Mouse (Mus musculus): Measurements from ENCODE around the gene Zfp775. TPM values are rescaled to one million over a fixed set of nuclear protein-coding genes. Genes with fewer than 3 reads are reported as not detected.
A peak's percentile ranks its signal among the peaks of the same experiment; 100 is the strongest.
"Not testable (repeated sequence)": the region's sequence is repeated elsewhere in the genome, so short reads cannot be mapped to it uniquely, and the experiment has no call there.

Gene Zfp775
- total RNA-seq, 2 experiments from 2014 or later, result 5.8 to 5.9 TPM

DNA sequence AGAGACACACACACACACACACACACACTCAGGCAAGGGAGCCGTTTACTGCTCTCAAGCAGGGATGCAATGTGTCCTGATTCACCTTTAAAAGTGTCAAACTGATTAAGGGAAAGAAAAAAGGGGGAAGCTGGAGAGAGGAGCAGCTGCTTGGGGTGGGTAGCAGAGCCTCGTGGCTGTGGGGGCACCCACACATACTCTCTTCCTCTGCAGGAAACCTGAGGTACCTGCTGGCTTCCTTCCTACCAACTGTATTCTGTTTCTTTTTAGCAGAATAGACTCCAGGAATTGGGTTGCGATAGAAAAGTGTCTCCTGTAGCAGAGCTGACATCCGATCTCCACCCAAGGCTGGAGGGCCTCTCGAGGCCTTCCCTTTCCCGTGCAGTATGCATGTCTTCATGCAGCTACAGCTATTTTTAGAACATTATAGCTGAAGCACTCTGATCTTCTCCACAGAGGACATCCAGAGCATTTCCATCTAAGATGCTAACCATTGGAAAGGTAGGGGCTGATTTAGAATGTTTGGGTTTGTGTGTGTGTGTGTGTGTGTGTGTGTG is 12.6 kb upstream of the Zfp775 start, which contains the start of gene Gm45021:
Gene Gm45021, plus strand, starts transcription at position 417 of the 557 bp plus-strand sequence.
- DNase-seq, result no peak
- intact Hi-C loops (cut with DNase I), result no loop called here

DNA sequence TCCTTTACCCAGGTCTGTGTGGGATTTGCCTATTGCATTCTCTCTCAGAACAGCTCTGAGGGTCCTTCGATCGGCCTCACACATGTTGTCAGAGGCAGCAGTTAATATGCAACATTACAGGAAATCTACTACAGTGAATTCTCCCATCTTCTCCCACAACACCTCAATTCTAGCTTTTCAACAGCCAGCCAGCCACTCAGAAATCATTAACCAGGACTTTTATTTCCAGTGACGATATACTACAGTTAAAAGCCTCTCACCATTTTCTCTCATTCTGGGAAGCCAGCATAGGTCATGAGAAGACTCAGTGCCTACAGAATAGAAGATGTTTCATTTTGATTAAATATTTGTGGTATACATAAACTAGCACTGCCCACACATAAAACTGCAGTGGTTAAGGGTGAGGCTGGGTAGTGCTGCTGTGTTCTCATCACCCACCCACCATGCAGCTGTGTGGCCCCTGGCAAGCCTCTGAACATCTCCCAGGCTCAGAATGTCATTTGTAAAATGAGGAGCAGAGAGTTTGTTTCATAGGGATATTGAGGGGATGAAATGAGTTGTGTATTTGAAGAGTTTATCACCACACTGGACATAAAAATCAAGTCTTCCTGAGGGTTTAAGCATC is 10.5 kb upstream of the Zfp775 start:
- intact Hi-C loops (cut with DNase I), result no loop called here
- DNase-seq, result no peak

DNA sequence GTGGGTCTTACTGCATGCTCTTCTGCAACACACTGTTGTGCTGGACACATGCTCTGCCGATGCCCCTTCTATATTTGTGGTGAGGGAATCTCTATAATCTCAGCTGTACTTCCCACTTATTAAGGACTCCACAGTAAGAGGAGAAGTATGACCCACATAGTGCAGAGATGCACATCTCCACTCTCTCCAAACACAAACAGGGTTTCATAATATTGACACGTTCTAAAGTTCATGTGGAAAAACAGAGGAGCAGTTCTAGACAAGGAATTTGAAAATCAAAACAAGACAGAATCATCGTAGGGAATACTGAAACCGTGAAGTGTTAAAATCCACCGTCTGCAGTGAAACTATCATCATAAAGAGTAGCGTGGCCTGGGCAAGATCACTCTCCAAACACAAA is 10.0 kb upstream of the Zfp775 start:
- intact Hi-C loops (cut with DNase I), result no loop called here
- no peak for DNase-seq

DNA sequence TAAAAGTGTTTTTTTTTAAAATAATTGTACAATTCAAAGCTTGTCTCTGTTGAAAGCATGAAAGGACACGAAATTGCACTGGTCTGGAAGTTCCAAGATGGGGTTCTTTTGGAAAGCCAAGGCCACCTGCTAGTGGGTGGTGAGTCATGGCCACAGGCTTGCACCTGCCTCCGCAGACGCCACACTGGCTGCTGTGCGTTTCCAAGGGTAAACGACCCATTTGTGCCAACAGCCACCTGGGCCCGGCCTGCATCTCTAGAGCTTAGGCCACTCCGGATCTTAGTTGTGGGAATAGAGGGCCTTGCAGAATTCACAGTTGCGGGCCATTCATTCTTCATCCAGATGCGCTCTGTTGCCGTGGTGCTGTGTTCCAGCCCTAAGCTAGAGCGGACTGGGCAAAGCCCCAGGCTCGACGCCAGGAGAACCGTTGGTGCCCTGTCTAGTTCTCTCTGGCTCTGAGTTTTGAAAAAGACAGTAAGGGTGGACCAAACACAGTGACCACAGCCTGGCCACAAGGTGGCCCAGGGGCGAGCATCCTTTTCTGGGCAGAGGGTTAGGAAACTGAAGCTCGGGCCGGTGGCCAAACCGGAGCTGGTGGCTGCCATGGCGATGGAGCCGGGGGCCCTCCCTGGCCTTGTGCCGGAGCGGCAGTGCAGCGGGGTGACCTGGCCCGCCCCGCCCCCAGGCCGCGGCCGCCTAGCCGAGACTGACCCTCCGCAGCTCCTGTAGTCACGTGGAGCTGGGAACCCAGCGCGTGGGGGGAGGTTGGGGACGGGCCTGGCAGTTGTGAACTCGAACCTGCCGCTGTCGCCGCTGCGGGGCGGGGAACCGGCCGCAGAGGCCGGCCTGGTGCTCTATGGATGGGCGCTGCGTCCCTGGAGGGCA is 8.5 kb upstream of the Zfp775 start, which contains the start of the genes Repin1 and Gm44965:
Gene Repin1, plus strand, starts transcription at position 726 of the 885 bp plus-strand sequence.
Gene Gm44965, plus strand, starts transcription at position 784 of the 885 bp plus-strand sequence.
- peak; percentile 96 to 97 for DNase-seq
- intact Hi-C loops (cut with DNase I), result no loop called here

DNA sequence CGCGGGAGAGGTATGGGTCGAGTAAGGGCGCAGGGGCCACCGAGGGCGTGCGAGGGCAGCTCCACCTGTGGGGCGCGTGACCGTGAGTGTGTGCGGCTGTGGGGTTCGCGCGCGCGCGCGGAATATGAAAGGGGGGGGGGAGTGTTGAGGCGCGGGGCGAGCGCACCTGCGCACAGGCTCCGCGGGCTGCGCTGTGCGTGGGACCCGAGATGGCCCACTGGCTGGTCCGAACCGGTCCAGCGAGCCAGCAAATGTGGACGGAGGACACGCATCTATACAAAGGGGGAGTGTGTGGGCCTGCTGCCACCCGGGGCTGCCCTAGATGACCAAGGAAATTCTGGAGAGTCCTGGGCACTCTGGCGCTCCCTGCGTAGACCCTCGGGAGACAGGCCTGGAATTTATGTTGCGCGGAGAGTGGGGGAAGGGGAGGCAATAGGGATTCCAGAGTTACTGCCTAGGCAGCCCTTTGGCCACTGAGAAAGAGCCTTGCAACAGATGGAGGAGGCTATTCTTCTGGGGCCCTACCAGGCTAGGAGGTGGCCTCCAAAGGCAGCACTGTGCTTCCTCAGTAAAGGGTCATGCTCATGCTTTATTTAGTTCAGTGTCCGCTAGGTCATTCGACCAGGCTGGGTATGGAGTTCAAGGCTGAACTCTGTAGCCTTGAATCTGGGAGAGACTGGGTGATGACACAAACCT is 7.7 kb upstream of the Zfp775 start:
- intact Hi-C loops (cut with DNase I), result no loop called here
- peak; percentile 60 to 71 for DNase-seq

DNA sequence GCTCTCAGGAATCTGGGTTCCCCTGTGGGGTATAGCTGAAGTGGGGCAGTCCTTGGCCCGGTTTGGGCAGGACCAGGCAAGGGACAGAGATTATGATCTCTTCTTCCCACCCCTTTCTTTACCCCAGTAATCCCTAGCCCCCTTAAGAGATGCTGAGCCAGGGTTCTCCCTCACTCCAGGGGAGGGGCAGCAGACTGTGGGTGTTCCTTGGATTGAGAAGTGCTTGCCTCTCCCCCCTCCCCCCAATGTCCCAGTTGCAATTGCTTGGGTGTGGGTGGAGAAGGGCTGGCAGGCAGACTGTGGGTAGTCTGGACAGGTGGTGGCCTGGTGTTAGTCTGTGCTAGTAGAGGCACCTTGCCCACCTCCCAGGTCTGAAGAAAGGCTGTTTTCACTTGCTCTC is 6.6 kb upstream of the Zfp775 start:
- intact Hi-C loops (cut with DNase I), result no loop called here
- DNase-seq, result no peak

DNA sequence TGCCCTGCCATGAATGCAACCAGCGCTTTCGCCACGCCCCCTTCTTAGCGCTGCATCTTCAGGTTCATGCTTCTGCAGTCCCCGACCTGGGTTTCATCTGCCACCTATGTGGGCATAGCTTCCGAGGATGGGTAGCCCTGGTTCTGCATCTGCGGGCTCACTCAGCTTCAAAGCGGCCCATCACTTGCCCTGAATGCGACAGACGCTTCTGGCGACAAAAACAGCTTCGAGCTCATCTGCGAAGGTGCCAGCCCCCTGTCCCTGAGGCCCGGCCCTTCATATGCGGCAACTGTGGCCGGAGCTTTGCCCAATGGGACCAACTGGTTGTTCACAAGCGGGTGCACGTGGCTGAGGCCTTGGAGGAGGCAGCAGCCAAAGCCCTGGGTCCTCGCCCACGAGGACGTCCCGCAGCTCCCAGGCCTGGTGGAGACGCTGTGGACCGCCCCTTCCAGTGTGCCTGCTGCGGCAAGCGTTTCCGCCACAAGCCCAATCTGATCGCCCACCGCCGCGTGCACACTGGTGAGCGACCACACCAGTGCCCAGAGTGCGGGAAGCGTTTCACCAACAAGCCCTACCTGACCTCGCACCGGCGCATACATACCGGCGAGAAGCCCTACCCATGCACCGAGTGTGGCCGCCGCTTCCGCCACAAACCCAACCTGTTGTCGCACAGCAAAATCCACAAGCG is 5.2 kb upstream of the Zfp775 start:
- no peak for DNase-seq
- intact Hi-C loops (cut with DNase I), result no loop called here

DNA sequence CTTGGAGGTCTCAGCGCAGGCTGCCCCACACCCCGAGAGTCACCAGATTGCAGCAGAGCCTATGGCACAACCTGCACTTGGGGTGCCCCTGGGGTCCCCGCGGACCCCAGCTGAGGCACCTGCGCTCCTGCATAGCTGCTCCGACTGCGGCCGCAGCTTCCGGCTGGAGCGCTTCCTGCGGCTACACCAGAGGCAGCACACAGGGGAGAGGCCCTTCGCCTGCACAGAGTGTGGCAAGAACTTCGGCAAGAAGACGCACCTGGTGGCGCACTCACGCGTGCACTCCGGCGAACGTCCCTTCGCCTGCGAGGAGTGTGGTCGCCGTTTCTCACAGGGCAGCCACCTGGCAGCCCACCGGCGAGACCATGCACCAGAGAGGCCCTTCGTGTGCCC is 4.6 kb upstream of the Zfp775 start:
- no peak for DNase-seq
- intact Hi-C loops (cut with DNase I), result no loop called here

DNA sequence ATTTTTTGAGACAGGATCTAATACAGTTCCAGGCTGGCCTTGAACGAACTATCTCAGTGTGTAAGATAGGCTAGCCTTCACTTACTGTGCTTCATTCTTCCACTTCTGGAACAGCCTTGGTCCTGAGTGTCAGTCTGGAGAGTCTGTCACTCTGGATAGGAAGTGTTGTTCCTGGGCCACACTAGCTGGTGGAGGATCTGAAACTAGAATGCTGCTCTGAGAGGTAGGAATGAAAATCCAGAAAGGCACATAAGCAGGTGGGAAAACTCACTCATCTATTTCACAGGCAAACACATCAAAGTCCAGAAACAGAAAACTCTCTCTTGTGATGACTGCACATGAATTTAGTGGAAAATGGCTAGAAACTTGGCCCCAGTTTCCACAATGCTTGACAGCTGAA is 1.3 kb upstream of the Zfp775 start:
- intact Hi-C loops (cut with DNase I), result no loop called here
- no peak for DNase-seq

DNA sequence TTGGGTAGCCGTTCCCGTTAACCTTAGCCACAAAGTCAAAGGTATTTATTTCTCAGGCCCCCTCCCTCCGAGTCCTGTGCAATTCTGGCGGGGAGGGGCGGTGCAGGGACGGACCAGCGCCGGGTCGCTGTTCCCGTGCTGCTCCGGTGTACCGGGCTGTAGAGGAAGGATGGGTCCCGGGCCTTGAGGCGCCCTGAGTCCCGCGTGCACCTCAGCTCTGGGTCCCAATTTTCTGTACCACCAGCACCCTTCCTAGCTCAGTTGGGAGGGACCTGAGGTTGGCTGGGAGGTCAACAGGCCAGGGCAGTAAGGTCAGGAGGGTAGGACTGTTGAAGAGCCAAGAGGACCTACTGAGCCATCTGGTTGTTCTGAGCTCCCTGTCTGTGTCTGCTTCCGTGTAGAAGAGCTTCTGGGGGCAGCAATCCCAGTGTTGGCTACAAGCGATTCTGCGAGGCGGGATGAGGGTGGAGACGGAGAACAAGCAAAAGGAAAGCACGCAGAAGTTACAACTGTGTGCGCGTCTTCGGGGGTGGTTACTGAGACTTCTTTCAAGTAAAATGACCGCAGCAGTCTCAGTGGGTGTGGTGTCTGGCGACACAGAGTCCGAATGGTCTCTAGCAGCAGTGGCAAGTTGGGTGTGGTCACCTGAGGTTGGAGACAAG is 348 bp downstream of the Zfp775 start:
- intact Hi-C loops (cut with DNase I), result loop anchor here (2.0 kb wide), 1 partner anchor 25 kb away; the partner anchor contains the start of gene AI854703
- no peak for DNase-seq

DNA sequence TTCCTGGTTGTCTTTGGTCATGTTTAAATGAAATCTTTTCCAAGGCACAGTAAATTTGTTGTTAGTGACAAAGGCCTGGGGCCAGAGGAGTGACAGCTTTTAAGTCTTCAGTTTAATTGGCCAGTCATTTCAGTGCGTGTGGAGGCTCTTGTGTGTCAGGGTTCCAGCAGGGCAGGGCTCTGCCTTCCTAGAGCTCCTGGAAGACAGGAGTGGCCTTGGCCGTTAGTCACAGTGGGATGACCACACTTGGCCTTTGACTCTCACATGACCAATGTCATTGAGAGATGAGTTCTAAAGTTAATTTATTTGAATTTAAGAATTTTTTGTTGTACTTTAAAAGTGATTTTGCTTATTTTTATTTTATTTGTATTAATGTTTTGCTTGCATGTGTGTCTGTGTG is 6.3 kb downstream of the Zfp775 start:
- intact Hi-C loops (cut with DNase I), result no loop called here
- no peak for DNase-seq

DNA sequence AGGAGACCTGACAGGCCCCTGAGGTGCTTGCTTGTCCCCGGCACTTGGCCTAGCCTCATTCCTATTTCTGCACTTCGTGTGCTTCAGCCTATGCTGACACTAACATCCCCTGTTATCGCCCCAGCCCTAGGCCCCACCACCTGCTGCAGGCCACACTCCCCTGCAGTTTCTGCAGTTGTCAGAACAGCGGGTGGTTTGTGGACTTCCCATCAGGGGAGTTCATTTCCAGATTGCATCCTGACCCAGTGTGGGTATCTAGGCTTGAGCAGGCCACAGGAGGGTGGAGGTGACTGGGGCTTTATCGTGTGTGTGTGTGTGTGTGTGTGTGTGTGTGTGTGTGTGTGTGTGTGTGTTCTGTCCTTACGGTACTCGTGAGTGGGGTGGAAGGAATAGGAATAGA is 7.6 kb downstream of the Zfp775 start:
- intact Hi-C loops (cut with DNase I), result no loop called here
- DNase-seq, result no peak

DNA sequence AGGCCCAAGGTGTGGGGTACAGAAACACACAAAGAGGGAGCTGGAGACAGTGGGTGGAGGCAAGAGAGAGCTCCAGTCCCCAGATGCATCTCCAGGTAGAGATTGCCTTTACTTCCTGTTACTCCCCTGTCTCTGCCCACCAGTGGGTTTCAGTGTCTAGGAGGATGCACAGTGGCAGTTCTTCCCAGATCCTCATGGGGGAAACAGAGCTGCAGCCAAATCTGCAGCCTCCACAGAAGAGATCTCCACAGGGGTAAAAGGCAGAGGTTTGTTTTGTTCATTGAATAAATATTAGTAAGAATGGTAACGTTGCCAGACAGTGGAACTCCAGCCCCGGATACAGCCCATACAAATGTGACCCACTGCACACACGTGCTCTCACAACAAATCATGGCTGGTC is 8.8 kb downstream of the Zfp775 start:
- intact Hi-C loops (cut with DNase I), result no loop called here
- DNase-seq, result no peak

DNA sequence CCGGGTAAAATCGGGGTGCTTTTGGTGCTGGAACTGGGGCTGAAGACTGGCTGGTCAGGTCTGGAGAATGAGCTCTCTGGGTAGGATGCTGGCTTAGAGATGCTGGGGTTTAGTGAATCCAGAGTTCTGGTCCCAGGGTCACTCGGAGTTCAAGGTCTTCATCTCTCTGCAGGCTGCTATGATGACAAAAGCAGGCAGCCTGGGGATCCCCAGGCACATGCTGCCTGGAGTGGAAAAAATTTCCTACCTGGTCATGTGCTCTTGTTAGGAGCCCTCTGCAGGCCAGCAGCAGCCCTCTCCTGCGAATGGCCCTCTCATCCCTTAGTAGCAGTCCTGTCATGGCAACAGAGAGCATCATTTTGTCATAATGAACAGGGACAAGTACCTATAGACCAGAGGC is 11.6 kb downstream of the Zfp775 start:
- DNase-seq, result no peak
- intact Hi-C loops (cut with DNase I), result no loop called here

DNA sequence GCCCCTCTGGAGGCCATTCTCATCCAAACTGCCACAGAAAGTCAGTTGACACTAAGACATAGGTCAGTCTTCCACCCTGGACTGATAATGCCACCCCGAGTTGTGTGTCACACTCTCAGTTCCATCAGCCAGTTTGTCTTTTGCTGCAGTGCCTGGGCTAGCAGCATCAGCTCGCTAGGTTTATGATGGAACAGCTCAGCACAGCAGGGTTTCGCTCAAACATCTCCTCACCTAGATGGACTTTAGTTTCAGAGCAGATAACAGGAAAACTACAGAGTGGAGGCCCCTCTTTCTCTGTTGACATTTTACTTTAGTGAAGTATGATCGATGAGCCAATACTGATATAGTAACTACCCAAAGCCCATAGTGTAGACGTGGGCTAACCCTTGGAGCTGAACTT is 12.9 kb downstream of the Zfp775 start:
- DNase-seq, result no peak
- intact Hi-C loops (cut with DNase I), result no loop called here

DNA sequence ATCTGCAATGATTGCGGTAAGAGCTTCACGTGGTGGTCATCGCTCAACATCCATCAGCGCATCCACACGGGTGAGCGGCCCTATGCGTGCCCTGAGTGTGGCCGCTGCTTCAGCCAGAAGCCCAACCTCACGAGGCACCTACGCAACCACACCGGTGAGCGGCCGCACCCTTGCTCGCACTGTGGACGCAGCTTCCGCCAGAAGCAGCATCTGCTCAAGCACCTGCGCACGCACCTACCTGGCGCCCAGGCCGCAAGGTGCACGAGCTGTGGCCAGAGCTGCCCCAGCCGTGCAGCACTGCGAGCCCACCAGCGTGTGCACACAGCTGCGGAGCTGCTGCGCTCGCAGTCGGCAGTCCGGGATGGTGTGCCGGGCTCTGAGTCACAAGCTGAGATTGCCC is 18.2 kb downstream of the Zfp775 start:
- no peak for DNase-seq
- intact Hi-C loops (cut with DNase I), result no loop called here

DNA sequence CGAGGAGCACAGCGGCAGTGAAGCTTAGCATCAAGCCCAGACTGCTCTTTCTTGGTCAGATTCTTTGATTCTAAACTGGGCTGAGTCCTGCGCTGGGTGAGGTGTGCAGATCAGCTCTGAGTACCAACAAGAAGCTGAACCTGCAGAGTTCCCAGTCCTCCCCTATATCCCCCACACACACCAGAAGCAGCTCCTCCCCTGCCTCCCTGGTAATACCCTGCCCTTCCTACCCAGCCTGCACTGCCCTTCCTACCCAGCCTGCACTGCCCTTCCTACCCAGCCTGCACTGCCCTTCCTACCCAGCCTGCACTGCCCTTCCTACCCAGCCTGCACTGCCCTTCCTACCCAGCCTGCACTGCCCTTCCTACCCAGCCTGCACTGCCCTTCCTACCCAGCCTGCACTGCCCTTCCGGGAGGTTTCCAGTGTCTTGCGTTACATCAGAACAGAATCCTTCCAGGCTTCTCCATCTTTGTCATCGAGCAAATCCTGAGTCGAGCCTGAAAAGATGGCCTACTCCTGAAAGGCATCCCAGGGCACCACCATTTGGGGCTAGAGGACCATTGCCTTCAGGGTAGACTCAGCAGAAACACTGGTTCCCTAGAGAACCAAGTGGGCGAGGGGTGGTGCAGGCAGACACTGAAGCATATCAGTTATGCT is 20.5 kb downstream of the Zfp775 start:
- intact Hi-C loops (cut with DNase I); DNase-seq: not testable (repeated sequence)

DNA sequence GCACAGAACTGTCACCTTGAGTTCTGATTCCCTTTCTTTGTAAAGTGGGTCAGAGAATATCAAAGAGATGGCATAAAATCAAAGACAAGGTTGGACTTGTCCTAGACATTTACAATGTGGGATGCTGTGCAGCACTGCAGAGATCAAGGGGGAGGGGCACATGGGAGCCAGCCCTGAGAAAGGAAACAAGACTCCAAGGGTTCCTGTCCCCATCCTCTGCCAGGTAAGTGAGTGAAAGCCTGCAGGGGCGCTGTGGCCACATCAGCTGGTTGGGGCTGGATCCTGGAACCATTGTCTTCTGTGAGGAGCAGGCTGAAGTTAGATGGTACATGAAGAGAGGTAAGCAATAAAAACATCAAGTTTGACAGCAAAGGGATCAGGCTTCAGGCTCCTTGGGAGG is 21.6 kb downstream of the Zfp775 start:
- no peak for DNase-seq
- intact Hi-C loops (cut with DNase I), result no loop called here

DNA sequence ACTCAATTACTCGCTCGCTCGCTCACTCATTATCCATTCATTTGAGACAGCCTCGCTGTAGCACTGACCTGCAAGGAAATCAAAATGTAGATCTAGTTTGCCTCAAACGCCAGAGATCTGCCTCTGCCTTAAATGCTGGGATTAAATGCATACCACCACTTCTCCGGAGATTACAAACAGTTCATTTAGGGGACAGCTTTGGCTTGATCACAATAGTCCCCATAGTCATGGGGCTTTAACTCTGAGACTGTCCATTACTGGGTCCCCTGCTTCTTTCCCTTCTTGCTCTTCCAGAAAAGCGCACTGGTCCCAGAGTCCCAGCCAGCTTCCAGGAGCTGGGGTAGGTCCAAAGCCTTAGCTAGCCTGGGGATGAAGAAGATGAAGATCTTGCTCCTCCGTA is 24.6 kb downstream of the Zfp775 start, which contains the start of gene AI854703:
Gene AI854703, plus strand, starts transcription at position 301 of the 400 bp plus-strand sequence.
- no peak for DNase-seq
- intact Hi-C loops (cut with DNase I), result loop anchor here (2.0 kb wide), 1 partner anchor 24 kb away; the partner anchor contains the start of gene Zfp775

Measured in heart, postnatal 10 days (tissue).